In the genomic region with DNA sequence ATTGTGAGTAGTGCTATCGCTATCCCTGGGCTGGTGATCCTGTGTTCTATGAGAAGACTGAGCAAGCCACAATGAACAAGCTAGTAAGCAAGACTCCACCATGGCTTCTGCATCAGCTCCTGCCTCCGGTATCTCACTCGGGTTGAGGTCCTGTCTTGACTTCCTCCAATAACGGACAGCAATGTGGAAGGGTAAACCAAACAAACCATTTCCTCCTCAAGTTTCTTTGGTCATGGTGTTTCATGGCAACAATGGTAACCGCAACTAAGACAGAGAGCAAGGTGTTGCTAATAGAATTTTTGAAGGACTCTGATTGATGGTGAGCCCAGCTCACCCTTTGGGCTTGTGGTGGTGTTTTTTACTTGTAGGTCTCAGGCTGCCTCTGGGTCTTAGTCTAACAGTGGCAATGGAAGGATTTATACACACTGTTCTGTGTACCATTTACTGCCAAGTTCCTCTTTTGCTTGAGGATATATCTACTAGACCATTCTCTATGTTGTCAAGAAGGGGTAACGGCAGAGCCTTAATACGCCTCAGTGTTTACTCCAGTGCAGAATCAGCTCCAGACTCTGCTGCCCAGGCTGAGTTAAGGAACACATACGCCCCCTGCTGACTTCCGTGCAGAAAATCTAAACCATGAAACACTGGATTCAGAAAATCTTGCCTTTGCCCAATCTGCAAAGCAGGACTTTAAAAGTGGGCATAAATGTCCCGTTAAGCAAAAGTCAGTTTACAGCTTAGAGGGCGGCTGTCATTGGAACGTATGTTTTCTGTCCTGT, we compare ENCODE assay signal across 9 mouse cellular contexts. TPM values are rescaled to one million over a fixed set of nuclear protein-coding genes. Genes with fewer than 3 reads are reported as not detected.
DNase-seq lines count a peak whose midpoint lies in the region; TF ChIP-seq lines count a peak whose summit lies in the region.
"Had no signal": no experiment of that assay in that cellular context is flagged by ENCODE, and none has a peak within 500 bp of the region (broad histone marks: within the 10 kb centered on the region; RNA-seq: fewer than 3 reads in every experiment).

No protein-coding gene starts in this region.

- intact Hi-C loops in gastrocnemius, postnatal 14 days (cut with DNase I; ENCODE audit: low total_unique reads): loop anchor here (5.0 to 10.0 kb wide), 2 partner anchors 51 to 179 kb away; no protein-coding TSS in a partner anchor

- H3K36me3 ChIP-seq in ES-E14 (ENCODE audit: control insufficient read depth, insufficient read depth, low read length, poor library complexity, severe bottlenecking): no peaks in the 10 kb centered on the region
- H3K36me3 ChIP-seq: limb, embryonic 12.5 days had no signal

- H3K4me3 ChIP-seq in ES-E14 (ENCODE audit: insufficient read depth in 1 of 2, low read depth in 1 of 2, low read length in 2 of 2, poor library complexity in 1 of 2, severe bottlenecking in 1 of 2): no peak overlapping the region
- H3K4me3 ChIP-seq: erythroblast, embryonic 14.5 days; limb, embryonic 12.5 days had no signal

- H3K4me1 ChIP-seq in ES-E14 (ENCODE audit: control insufficient read depth in 2 of 2, insufficient read depth in 2 of 2, low read length in 2 of 2, poor library complexity in 1 of 2): peaks cover 0 to 5% of the 10 kb centered on the region in 2 experiments; a peak in 1 of 4 replicates
- H3K4me1 ChIP-seq: limb, embryonic 12.5 days had no signal

- H3K9ac ChIP-seq in ES-E14 (ENCODE audit: insufficient read depth, low read depth, low read length, poor library complexity, severe bottlenecking): no peak overlapping the region
- H3K9ac ChIP-seq: limb, embryonic 12.5 days had no signal

- H3K27ac ChIP-seq in ES-E14 (ENCODE audit: insufficient read depth, low read depth, low read length, poor library complexity, severe bottlenecking): no peak overlapping the region
- H3K27ac ChIP-seq: limb, embryonic 12.5 days had no signal

- H3K9me3 ChIP-seq in ES-E14 (ENCODE audit: control insufficient read depth, insufficient read depth, low read depth, low read length): no peaks in the 10 kb centered on the region
- H3K9me3 ChIP-seq: limb, embryonic 12.5 days had no signal

- in situ Hi-C loops in ES-E14 (cut with MboI; ENCODE audit: low sequenced_read_pairs in 2 of 2, unreplicated experiment in 2 of 2): loop anchor here (5.0 to 10.0 kb wide), 2 partner anchors 111 to 124 kb away; no protein-coding TSS in a partner anchor

- DNase-seq in left cerebral cortex, adult 18-20 months (ENCODE audit: low spot score in 2 of 2): peak; percentile 76 to 77
- DNase-seq in left cerebral cortex, adult 8-10 months (ENCODE audit: low spot score in 2 of 2): no peak
- DNase-seq in ES-E14 (ENCODE audit: low read depth, low spot score): no peak
- peak; percentile 54 for DNase-seq in adrenal gland, postnatal 25 days
- DNase-seq in kidney, postnatal 36 days: peak; percentile 11 to 67
- peak; percentile 42 for DNase-seq in naive thymus-derived CD4-positive, alpha-beta T cell, adult 2 months (ENCODE audit: low read depth)
- DNase-seq in gastrocnemius, postnatal 14 days: no peak

TF ChIP-seq in ES-E14, 5 proteins besides CTCF, POLR2A, EP300 and RAD21:
- TF ChIP-seq ZC3H11A (IDR thresholded peaks at IDR 0.05; ENCODE audit: borderline replicate concordance, low read depth, low read length) (peak; percentile 63; the same call in 1 of the 2 replicates), CHD2 (IDR thresholded peaks at IDR 0.05; ENCODE audit: low read depth, low read length) (no peak), HCFC1 (IDR thresholded peaks at IDR 0.05; ENCODE audit: borderline replicate concordance, insufficient read depth, low read length) (no peak), MAFK (IDR thresholded peaks at IDR 0.05; ENCODE audit: insufficient read depth, low read depth, low read length) (no peak), ZNF384 (IDR thresholded peaks at IDR 0.05; ENCODE audit: low read depth, low read length) (no peak)

RNA-seq across cellular contexts. Expression of gene Ptpn5, which starts 12.7 kb away (rescaled TPM):
- total RNA-seq in left cerebral cortex, adult 18-20 months (2021): 100 to 1,000 TPM; 187 to 189 TPM
- 100 to 1,000 TPM; 190 to 224 (median 202) TPM for total RNA-seq in left cerebral cortex, adult 8-10 months (2022)
- 0.32 and 0.36 TPM in 2 replicates for total RNA-seq in ES-E14 (2012; rRNA removed)
- total RNA-seq in adrenal gland, postnatal 25 days (2021): 1.3 and 2.2 TPM in 2 replicates
- not detected for total RNA-seq in gastrocnemius, postnatal 14 days (2021)

RNA-seq across cellular contexts. Expression of gene Mrgpra6, which starts 58.5 kb away (rescaled TPM):
- total RNA-seq in left cerebral cortex, adult 18-20 months (2021): not detected
- not detected for total RNA-seq in left cerebral cortex, adult 8-10 months (2022)
- not detected in 2 replicates for total RNA-seq in ES-E14 (2012; rRNA removed)
- not detected in 2 replicates for total RNA-seq in adrenal gland, postnatal 25 days (2021)
- total RNA-seq in gastrocnemius, postnatal 14 days (2021): not detected

Comparison
In these comparisons a context has a peak if more than half of its experiments do, and no peak if none do; other contexts are left out.
1. DNase-seq: peak in left cerebral cortex, adult 18-20 months (2 of 2), adrenal gland, postnatal 25 days (single experiment), kidney, postnatal 36 days (2 of 2) and naive thymus-derived CD4-positive, alpha-beta T cell, adult 2 months (single experiment); none in left cerebral cortex, adult 8-10 months (0 of 2), ES-E14 (single experiment) and gastrocnemius, postnatal 14 days (single experiment).
2. RNA of gene Ptpn5, which starts 12.7 kb away (total RNA-seq): 190 to 224 TPM in left cerebral cortex, adult 8-10 months and 187 to 189 TPM in left cerebral cortex, adult 18-20 months; 1.3 to 2.2 TPM in adrenal gland, postnatal 25 days, 0.32 to 0.36 TPM in ES-E14 and not detected in gastrocnemius, postnatal 14 days; every median in the first group is over 10 times any median in the second.